Mouse (Mus musculus): ENCODE data around the gene Gtf3c5.

Gtf3c5 gene

DNA sequence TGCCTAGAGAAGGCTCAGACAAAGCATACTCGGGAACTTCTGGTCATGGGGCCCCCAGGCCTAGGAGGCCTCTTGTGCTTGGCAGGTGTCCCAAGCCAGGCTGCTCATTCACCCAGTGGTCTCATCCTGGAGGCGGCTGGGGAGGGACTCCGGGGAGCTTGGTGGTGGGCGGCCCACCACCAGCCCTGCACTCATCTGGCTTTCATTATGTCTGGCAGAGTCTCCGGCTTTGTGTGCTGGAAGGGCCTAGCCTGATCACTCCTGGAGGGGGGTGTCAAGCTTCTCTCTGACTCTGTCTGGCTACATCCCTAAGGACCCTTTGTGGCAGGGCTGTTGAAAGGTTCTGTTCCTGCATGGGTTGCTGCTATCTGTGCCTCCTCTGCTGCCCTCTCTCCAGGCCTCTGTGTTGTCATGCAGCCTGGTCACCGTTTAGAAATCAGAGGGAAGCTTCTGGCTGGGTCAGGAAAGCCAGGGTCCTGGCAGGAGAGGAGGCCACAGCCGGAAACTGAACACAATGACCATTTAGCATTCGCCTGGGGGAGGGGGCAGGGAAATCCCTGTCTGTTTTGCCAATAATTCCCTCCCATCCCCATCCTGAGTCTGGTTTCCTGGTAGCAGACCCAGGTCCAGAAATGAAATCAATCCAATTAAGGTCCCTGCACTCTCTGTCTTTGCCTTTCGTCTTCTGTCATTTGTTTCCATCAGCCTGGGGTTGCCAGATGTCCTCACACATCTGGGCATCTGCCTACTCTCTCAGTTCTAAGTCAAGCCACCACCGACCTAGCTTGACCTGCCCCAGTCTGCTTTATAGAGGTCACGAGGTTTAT, 48.9 kb downstream of the Gtf3c5 start:
- DNase-seq (ENCODE audit: low read depth, low spot score): no peak

DNA sequence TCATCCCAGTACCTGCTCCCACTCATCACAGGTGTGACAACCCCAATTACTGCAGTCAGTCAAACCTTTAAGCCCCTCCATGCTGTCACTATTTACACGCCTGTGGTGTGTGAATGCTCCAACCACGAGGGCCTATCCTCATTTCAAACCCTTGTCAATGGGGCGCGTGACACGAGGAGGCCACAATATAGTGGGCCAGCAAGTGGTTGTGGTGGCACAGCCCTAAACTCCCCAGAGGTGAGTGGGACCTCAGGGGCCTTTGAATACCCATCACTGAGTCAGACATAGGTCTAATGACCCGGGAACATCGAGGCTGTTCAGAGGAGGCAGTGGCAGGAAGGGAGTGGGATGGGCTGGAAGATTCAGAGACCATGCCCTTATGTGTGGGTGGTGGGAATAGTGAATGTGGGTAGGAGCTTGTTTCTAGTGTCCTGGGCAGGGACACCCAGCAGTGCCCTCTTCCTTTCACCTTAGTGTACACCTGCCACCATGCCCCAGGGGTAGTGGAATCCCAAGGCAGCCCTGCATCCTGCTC, 49.6 kb downstream of the Gtf3c5 start:
- no peak for DNase-seq (ENCODE audit: low read depth, low spot score)

DNA sequence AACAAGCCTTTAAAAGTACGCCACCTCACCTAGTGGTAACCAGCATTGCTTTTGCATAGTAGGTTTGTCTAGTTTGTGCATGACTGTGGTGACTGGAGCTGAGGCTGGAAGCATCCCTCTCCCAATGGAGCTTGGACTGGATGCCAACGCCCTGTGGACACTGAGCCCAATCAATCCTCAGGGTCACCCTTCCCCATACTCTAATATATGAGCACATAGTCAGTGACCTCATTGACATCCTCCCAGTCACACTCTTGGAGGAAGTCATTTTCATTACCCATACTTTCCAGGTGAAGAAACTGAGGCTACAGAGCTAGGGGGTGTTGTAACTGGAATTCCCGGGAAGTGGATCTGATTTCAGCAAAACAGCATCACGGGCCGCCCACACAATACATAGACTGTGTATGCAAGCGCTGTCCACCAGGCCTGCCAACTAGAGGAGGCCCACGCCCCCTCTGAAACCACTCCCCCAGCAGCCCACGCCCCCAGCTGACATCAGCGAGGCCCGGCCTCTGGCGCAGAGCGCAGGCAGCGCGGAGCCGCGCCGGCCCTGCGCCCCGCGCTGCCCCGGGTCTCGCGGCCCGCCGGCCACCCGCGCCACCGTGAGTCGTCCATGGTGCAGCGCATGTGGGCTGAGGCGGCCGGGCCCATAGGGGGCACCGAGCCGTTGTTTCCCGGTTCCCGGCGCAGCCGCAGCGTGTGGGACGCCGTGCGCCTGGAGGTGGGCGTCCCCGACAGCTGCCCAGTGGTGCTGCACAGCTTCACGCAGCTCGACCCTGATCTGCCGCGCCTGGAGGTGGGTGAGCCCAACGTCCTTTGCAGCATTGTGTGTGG, 50.4 kb downstream of the Gtf3c5 start:
- peak; percentile 71 for DNase-seq (ENCODE audit: low read depth, low spot score)

DNA sequence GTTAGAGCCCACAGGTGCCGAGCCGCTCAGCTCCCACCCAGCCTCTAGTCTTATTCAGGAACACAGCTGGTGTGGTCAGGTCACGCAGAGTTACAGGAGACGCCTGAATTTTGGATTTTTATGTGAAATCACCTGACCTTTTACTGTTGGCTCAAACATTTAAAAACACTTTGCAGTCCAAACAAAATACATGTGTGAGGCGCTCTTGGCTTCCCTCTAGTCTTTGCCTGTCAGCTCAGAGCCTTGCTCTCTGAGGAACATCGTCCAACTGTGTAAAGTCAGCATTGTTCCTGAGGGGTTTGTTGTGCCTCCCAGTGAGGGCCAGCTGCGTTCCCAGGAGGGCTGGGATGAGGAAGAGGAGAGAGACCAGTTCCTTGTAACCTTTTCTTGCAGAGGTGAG, 53.2 kb downstream of the Gtf3c5 start:
- no peak for DNase-seq (ENCODE audit: low read depth, low spot score)

DNA sequence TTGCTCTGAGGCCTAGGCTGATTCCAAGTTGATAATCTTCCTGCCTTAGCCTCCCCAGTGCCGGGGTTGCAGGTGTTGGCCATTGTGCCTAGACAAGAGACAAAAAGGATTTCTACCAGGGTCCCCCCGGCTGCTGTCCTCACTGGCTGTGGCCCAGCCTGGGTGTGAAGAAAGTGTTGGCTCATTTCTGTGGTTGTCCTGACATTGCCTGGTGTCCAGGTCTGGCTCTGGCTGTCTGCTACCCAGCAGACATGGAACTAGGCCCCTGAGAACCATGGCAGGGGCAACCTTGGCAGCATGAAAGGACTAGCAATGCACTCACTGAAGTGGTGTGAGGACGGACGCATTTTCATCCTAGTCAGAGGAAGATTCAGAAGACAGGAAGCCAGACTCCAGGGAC, 53.7 kb downstream of the Gtf3c5 start:
- DNase-seq (ENCODE audit: low read depth, low spot score): no peak

DNA sequence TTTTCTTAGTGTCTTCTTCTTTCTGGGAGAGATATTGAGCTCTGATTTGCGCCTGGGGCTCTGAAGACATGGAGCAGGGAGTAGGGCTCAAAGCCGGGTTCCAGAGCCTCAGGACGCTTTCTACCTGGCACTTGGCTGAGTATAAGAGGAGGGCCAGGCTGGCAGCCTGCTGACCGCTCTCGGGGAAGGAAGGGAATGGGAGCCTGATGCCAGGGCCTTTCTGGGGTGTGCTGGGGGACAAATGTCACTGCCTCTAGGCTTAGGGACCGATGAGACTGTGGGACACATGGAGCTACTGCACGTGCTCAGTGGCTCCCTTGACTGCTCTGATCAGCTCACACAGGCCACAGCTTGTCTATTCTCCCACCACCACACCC, 55.2 kb downstream of the Gtf3c5 start:
- DNase-seq (ENCODE audit: low read depth, low spot score): no peak

DNA sequence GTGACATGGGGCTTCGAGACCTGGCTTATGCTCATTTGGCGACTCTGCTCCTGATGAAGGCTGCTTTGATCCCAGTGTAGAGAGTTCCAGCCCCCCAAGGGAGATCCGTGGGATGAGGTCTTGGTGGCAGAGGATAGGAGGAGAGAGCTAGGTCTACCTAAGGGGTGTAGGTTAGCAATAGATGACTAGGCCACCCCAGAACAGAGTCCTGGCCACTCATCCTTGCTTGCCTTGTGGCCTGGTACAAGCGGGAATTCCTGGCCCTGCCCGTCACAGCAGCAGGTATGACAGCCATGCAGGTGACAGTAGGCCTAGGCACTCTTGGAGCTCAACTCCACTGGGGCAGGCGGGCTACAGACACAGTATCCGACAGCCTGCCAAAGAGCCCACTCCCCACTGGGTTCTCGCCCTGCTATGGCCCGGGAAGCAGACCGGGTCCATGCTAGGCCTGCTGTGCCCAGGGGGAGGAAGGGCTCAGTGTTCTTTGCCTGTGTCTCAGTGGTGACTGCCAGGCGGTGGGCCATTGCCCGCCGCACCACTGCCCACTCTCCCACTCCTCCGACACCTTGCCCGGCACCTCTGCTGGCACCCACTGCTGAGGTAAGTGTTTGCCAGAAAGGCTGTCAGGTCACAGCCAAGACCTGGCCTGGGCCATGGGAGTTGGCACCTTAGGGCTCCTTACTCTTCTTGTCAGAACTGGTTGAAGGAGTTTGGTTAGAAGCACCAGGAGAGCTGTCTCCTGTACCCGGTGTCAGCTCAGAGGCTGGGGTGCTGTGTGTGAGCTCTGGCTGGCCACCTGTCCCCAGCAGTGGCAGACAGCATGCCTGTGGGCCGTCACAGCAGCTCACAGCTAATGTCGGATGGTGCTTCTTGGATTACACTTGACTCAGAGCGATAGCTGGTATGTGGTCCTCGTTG, 55.9 kb downstream of the Gtf3c5 start:
- DNase-seq (ENCODE audit: low read depth, low spot score): no peak

DNA sequence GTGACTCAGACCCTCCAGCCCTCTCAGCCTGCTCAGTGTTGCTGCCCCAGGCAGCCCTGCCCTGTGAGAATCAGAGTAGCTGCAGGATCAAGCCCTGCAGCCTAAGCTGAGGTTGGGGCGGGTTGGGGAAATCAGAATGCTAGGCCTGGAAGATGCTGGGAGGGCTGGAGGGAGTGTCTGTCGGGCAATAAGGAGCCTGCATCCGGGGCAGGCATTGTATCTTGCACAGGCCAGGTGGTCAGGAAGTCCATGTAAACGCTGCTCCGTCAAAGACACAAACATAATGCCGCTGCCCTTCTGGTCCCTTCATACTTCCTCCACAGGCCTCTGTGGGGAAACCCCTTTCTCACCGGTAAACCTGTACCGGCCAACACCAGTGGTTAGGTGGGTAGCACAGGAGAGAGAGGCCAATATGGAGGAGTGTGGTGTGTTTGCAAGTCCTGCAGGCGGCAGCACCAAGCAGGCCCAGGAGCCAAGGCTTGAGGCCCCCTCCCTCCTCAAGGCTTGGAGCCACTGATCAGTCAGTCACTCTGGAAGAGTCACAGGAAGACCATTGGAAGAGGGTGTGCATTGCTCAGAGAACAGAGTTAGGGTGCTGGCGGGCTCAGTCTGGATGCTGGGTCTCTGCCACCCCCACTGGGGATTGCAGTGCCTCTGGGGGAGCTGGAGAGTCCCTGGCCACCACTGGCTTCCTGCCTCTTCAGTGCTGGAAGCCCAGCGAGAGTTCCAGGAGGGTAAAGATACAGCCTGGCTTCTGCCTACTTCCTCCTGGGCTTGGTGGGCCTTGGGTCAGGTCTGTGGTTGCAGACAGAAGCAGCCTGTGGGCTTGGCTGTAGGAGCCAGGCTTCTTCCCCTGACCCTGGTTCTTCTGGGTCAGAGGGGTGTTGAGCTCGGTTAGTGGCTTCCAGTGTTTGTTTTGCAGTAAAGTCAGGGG, 57.3 kb downstream of the Gtf3c5 start:
- DNase-seq (ENCODE audit: low read depth, low spot score): peak; percentile 51

DNA sequence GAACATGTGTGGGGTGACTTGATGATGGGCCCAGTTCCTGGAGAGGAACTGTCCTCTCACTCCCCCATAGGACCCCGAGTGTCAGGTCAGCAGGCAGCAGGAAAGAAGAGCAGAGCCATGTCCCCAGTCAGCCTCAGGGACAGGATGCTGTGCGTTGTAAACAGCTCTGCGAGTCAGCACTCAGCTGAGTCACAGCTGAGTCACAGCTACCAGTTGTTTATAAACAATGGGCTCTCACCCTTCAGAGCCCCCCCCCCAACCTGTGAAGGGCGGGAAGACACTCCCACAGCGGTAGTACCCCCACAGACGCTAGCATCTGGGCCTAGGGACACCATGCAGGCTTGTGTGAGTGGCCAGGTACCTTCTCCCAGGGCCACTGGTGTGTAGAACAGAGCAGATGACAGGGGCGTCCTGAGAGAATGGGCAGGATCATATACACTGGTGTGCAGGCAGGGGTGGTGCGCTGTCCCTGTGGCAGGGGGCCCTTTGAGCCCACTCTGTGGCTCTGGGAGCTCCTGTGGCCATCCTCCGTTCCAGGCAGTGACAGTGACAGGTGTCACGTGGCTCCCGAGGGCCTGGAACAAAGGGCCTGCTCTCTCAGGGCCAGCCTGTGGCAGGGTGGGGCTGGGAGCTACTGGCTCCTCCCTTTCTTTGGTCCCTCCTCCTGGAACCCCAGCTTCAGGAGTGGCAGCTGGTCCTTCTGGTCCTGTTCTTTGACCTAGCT, 58.2 kb downstream of the Gtf3c5 start:
- peak; percentile 55 for DNase-seq (ENCODE audit: low read depth, low spot score)

DNA sequence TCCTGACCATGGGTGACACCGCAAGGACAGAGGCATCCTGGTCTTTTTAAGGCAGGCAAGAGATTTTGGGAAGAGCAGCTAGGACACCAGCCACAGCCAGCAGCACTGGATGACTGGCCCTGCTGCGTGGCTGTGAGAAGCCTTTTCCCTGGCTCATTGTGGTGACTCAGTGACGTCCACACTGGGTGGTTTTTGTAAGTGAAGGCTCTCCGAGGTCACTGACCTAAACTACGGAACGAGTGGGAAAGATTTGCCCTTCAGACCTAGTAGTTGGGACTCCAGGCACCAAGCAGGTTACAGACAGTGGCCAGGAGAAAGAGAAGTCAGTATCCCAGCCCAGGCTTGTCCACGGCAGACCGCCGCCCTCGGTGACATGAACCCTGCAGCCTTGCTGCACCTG, 59.1 kb downstream of the Gtf3c5 start:
- DNase-seq (ENCODE audit: low read depth, low spot score): no peak

DNA sequence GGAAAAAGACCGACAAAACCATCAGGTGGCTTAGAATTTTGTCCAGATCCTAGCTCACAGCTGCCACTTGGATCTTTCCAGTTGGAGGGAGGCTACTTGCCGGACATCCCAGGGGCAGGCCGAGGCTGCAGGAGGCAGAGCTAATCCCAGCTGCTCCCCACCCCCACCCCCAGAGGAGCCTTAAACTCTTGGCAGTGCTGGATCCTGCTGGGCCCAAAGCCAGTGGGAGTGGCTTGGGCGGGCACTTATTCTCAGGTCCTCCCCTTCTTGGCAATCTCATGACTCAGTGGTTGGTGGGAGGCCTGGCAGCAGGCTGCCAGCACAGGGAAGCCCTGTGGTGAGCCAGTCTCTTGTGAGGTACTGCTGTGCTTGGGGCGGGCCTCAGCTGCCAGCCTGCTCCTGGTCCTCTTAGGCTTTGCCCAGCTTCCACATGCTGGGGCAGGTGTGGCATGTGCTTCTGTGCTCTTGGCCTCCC, 59.9 kb downstream of the Gtf3c5 start:
- DNase-seq (ENCODE audit: low read depth, low spot score): peak; percentile 68

DNA sequence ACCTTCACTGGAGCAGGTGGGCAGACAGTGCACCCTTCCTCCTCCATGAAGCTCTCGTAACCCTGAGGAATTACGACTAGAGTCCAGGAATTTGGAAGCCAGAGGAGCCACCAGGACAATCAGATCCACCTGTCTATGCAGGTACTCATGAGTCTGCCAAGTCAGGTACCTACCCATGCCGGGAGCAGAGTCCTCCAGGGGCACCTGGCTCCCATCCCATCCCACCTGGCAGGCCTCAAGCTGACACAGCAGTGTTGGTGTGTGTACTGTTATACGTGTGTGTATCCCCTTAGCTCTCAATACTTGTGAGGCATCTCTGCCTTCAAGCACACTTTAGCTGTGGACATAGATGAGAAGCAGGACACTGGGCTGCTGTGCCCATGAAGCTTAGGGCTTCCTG, 61.4 kb downstream of the Gtf3c5 start:
- no peak for DNase-seq (ENCODE audit: low read depth, low spot score)

DNA sequence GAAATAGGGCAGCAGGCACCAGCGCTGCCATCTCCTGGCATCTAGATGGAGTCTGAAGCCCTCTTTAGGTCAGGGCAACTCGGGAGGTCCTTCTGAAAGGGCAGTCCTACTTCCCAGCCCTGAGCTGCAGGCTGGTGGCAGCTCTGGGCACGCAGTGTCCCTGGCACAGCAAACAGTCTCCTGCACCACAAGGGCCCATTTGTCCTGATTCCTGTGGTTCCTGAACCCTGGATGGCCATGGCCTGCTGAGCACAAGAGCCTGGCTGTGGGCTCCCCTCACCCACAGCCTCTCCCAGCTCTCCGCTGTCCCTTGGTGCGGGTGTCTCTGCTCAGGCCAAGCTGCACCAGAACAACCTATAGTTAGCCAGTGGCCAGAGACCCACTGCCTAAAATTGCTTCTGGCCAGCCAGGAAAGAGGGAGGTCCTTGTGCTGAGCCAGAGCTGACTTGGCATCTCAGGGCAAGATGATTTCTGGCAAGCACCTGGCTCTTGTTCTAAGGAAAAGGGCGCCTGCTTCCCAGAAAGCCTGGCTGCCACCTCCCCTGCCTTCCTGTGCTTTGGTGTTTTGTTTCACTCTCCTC, 61.9 kb downstream of the Gtf3c5 start:
- DNase-seq (ENCODE audit: low read depth, low spot score): no peak

DNA sequence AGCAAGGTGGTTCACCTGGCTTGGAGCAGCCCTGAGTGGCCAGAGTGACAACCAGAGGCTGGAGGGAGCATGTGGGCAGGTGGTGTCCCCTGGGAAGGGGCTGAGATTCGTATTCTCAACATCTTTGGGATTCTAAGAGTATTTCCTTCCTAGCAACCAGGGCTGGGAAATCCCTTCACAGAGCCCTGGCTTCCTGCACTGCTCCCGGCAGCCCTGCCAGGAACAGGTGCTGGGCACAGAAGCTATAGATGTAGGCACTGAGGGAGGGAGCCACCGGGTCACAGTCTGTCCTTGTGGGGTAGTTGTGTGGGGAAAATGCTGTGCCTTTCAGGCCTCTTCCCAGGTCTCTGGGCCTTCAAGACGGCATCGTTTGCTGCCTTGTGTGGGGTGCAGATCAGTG, 63.0 kb downstream of the Gtf3c5 start:
- DNase-seq (ENCODE audit: low read depth, low spot score): no peak

DNA sequence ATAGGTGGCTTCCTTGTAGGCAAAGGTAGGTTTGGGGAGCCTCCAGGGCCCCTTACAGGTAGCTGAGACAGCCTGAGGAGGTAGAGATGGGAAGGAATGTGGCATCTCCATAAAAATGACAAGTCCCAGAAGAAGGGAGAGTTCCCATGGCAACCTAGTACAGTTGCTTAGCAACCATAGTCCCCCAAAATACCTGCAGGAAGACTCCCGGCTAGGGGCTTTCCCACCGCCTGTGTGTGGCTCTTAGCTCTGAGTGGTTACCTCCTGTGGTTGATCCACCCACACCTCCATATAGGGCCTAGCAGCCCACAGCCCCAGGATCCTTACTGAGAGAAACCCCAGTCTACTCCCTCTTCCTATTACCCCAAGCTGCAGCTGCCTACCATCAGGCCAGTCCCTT, 65.3 kb downstream of the Gtf3c5 start:
- DNase-seq (ENCODE audit: low read depth, low spot score): peak; percentile 88

DNA sequence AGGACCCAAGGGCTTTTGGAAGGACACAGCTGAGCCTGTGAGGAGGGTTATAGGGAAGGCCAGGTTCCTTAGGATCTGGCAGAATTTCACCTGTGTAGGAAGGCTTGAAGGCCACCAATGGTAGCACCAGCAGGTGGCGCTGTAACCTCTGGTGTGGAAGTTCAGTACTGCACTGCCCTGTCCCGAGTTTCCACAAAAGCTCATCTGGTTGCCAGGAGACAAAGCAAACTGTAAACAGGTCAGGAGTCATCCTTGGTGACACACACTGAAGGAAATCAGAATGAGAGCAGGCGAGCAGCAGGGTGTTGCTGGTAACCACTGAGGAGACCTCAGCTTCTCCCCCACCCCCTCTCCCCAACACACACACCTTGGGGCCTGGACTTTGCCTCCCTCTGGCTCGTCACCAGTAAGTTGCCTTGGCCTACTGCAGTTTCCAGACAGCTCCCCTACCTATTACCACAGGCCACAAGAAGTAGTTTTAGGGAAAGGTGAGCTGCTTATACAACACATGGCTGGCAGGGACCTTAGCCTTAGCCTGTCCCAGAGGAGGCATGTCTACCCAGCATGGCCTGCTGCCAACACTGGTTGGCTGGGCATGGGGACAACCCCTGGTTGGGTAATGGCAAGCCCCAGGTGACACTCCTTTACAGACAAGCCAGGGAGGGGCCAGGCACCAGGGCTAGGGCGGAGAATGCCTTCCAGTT, 66.2 kb downstream of the Gtf3c5 start:
- peak; percentile 94 for DNase-seq (ENCODE audit: low read depth, low spot score)

Measured in ES-CJ7 (cell line).